Mouse (Mus musculus) midbrain, embryonic 12.5 days (tissue): Measurements from ENCODE around the gene Cdkl1. TPM values are rescaled to one million over a fixed set of nuclear protein-coding genes. Genes with fewer than 3 reads are reported as not detected.

Experiments
- ATAC-seq: fragments of 200-750 bp; cut with Nextera tagmentation; 2 replicates; pipeline ENCODE4 v1.8.0; 2017; ENCODE audit warnings: low read depth, moderate TSS enrichment, moderate library complexity; ENCODE audit not compliant: low FRiP score
- H3K27ac ChIP-seq: fragments of 300-500 bp; sonication (generic); replicated peaks from 2 replicates; pipeline ENCODE4 v1.5.1; 2016; ENCODE audit warnings: mild to moderate bottlenecking
- H3K27me3 ChIP-seq: fragments of 300-500 bp; sonication (generic); 2 replicates; pipeline ENCODE4 v1.6.1; 2016; ENCODE audit warnings: mild to moderate bottlenecking
- H3K36me3 ChIP-seq: fragments of 300-500 bp; sonication (generic); 2 replicates; pipeline ENCODE4 v1.6.1; 2016
- H3K4me1 ChIP-seq: fragments of 300-500 bp; sonication (generic); 2 replicates; pipeline ENCODE4 v1.6.1; 2016
- H3K4me2 ChIP-seq: fragments of 300-500 bp; sonication (generic); replicated peaks from 2 replicates; pipeline ENCODE4 v1.6.1; 2016; ENCODE audit warnings: mild to moderate bottlenecking, moderate library complexity
- H3K4me3 ChIP-seq: fragments of 300-500 bp; sonication (generic); 2 replicates; pipeline ENCODE4 v1.5.1; 2016; ENCODE audit warnings: mild to moderate bottlenecking
- H3K9ac ChIP-seq: fragments of 300-500 bp; sonication (generic); replicated peaks from 2 replicates; pipeline ENCODE4 v1.6.1; 2016; ENCODE audit warnings: mild to moderate bottlenecking, moderate library complexity
- H3K9me3 ChIP-seq: fragments of 300-500 bp; sonication (generic); 2 replicates; pipeline ENCODE4 v1.6.1; 2016; ENCODE audit warnings: mild to moderate bottlenecking
- WGBS: fragments of 180-500 bp; shearing (Covaris S2); methylation state at CpG from one replicate; pipeline ENCODE4 v1.1.7; 2016; 5-methylcytosine and 5-hydroxymethylcytosine counted together
- polyA plus RNA-seq: library from polyadenylated mRNA; unstranded; fragments of >200 nt; fragmentation: Nextera tagmentation; extraction: Ambion mirVana; gene quantifications from 2 replicates; pipeline ENCODE4 v1.2.1, GENCODE M21; 2016

Cdkl1 gene
- polyA plus RNA-seq, 1 experiment from 2014 or later = 1.1 TPM

DNA sequence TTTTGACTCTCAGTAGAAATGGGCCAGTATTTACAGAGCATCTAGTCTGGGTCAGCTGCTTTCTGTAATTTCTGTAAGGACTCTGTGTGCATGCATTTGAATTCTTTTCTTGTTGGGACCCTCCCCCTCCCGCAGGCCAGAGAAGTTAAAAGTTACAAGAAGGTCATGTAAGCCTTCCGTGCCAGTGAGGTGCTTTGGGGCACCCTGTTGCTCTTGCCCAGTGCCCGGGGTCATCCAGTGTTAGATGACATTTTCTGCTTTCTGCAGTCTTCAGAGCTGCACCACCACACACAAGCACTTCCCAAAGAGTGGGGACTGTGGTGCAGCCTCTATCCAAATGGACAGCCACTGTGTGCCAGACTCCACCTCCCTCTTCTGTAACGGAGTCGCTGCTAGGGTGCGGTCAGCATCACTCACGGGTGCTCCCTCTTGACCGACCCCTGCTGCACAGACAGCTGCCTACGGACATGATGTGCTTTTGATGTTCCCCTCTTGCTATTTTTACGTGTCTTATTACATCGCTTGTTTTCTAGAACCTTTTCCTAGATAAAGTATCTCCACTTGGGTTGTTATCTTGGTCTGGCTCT is 16.4 kb upstream of the Cdkl1 start:
- H3K9me3 ChIP-seq = no peaks in the 10 kb centered on the region
- no peak overlapping the region for H3K4me3 ChIP-seq
- H3K9ac ChIP-seq = no peak overlapping the region
- H3K27me3 ChIP-seq = no peaks in the 10 kb centered on the region
- H3K4me2 ChIP-seq = no peak overlapping the region
- no peak overlapping the region for H3K27ac ChIP-seq
- H3K36me3 ChIP-seq = peaks cover 29% of the 10 kb centered on the region; the same call in 1 of the 2 replicates
- whole genome bisulfite sequencing = 85% methylated on average over 11 of the region's 11 CpGs
- no peak for ATAC-seq
- no peaks in the 10 kb centered on the region for H3K4me1 ChIP-seq

GRCm38 (mm10) chr12:69805148-69805547 is 14.1 kb upstream of the Cdkl1 start:
- 92% methylated on average over 6 of the region's 6 CpGs for WGBS
- H3K9me3 ChIP-seq = no peaks in the 10 kb centered on the region
- no peak overlapping the region for H3K4me3 ChIP-seq
- H3K4me1 ChIP-seq = peaks cover 3% of the 10 kb centered on the region; the same call in 1 of the 2 replicates
- ATAC-seq = no peak
- H3K9ac ChIP-seq = no peak overlapping the region
- H3K27me3 ChIP-seq = no peaks in the 10 kb centered on the region
- H3K36me3 ChIP-seq = peaks cover 22% of the 10 kb centered on the region; the same call in 1 of the 2 replicates
- H3K4me2 ChIP-seq = no peak overlapping the region
- H3K27ac ChIP-seq = no peak overlapping the region

- no peak overlapping the region for H3K4me3 ChIP-seq
- no peak overlapping the region for H3K9ac ChIP-seq
- H3K27me3 ChIP-seq = no peaks in the 10 kb centered on the region
- no peak for ATAC-seq
- no peak overlapping the region for H3K27ac ChIP-seq
- no peaks in the 10 kb centered on the region for H3K9me3 ChIP-seq
- WGBS = 95% methylated on average over 10 of the region's 10 CpGs
- H3K4me1 ChIP-seq = peaks cover 3% of the 10 kb centered on the region; the same call in 1 of the 2 replicates
- no peak overlapping the region for H3K4me2 ChIP-seq
- peaks cover 22% of the 10 kb centered on the region; the same call in 1 of the 2 replicates for H3K36me3 ChIP-seq
These were observed 13.5 kb upstream of the Cdkl1 start for GRCm38 (mm10) chr12:69804393-69805070.

GRCm38 (mm10) chr12:69803196-69803595 is 12.1 kb upstream of the Cdkl1 start:
- Histone ChIP-seq H3K27me3 (no peaks in the 10 kb centered on the region), H3K4me3 (no peak overlapping the region), H3K9me3 (no peaks in the 10 kb centered on the region), H3K9ac (no peak overlapping the region), H3K4me2 (no peak overlapping the region), H3K27ac (no peak overlapping the region), H3K36me3 (peaks cover 19% of the 10 kb centered on the region; the same call in 1 of the 2 replicates), H3K4me1 (peaks cover 3% of the 10 kb centered on the region; the same call in 1 of the 2 replicates)
- WGBS = 93% methylated on average over 5 of the region's 6 CpGs
- ATAC-seq = no peak

- no peak overlapping the region for H3K4me3 ChIP-seq
- no peak overlapping the region for H3K27ac ChIP-seq
- no peak overlapping the region for H3K9ac ChIP-seq
- peaks cover 3% of the 10 kb centered on the region; the same call in 1 of the 2 replicates for H3K4me1 ChIP-seq
- H3K36me3 ChIP-seq = 0 out of 2 replicates have a peak, but pooled peaks cover 4% of the 10 kb centered on the region
- ATAC-seq = no peak
- 85% methylated on average over 4 of the region's 4 CpGs for WGBS
- no peaks in the 10 kb centered on the region for H3K9me3 ChIP-seq
- H3K4me2 ChIP-seq = no peak overlapping the region
- H3K27me3 ChIP-seq = no peaks in the 10 kb centered on the region
These were observed 9.5 kb upstream of the Cdkl1 start for GRCm38 (mm10) chr12:69800586-69800985.

GRCm38 (mm10) chr12:69796311-69796710 is 5.2 kb upstream of the Cdkl1 start:
- WGBS = 93% methylated on average over 3 of the region's 3 CpGs
- Histone ChIP-seq H3K27me3 (peaks cover 9% of the 10 kb centered on the region), H3K9me3 (no peaks in the 10 kb centered on the region), H3K27ac (no peak overlapping the region), H3K9ac (no peak overlapping the region), H3K4me1 (peaks cover under 1% of the 10 kb centered on the region; the same call in 1 of the 2 replicates), H3K4me2 (no peak overlapping the region), H3K4me3 (no peak overlapping the region), H3K36me3 (no peaks in the 10 kb centered on the region)
- ATAC-seq = no peak

DNA sequence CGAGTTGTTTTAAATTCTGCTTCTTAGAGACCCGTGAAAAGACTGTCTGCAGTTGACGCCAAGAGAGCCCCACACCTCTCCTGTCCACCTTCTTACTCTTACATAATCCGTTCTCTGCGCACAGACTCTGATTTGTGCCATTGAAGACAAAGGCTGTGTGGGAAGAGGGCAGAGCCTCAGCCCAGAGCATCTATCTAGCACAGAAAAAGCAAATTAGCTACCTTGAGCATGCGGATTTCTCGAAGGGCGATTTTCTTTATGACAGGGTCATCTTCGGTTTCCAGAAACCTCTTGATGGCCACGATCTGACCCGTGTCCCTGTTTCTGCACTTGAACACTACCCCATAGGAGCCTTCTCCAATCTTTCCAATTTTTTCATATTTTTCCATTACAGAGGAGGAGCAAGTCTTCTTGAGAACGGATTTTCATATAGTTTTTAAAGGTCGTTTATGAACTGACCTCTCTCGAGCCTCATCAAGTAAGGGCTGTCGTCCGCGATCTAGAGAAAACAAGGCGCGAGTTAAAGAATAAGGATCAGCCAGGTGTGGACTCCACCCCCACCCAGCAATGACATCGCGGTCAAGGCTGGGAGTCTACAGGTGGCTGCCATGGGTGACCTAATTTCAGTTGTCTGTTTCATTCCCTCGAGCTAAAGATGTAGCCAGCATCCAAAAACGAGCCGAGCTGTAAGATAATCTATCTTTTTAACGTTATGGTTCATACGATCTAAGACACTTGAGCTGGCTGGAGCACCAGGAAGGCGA is 1.1 kb downstream of the Cdkl1 start:
- 27% methylated on average over 27 of the region's 27 CpGs for WGBS
- peaks cover 37% of the 10 kb centered on the region for H3K27me3 ChIP-seq
- H3K4me2 ChIP-seq = peak overlapping the region; percentile 99
- H3K27ac ChIP-seq = no peak overlapping the region
- peak overlapping the region; percentile 59 for H3K4me3 ChIP-seq
- ATAC-seq = no peak
- H3K36me3 ChIP-seq = no peaks in the 10 kb centered on the region
- H3K4me1 ChIP-seq = peaks cover 9% of the 10 kb centered on the region
- no peaks in the 10 kb centered on the region for H3K9me3 ChIP-seq
- peak overlapping the region; percentile 66 for H3K9ac ChIP-seq

GRCm38 (mm10) chr12:69788380-69788779 is 2.7 kb downstream of the Cdkl1 start:
- no peak overlapping the region for H3K27ac ChIP-seq
- H3K36me3 ChIP-seq = no peaks in the 10 kb centered on the region
- H3K4me3 ChIP-seq = no peak overlapping the region
- peaks cover 9% of the 10 kb centered on the region for H3K4me1 ChIP-seq
- no peaks in the 10 kb centered on the region for H3K9me3 ChIP-seq
- H3K4me2 ChIP-seq = no peak overlapping the region
- ATAC-seq = no peak
- WGBS = 90% methylated on average over 5 of the region's 5 CpGs
- H3K27me3 ChIP-seq = peaks cover 37% of the 10 kb centered on the region
- no peak overlapping the region for H3K9ac ChIP-seq

- no peak for ATAC-seq
- H3K36me3 ChIP-seq = no peaks in the 10 kb centered on the region
- no peak overlapping the region for H3K4me3 ChIP-seq
- H3K27me3 ChIP-seq = peaks cover 21% of the 10 kb centered on the region
- 87% methylated on average over 9 of the region's 9 CpGs for WGBS
- no peak overlapping the region for H3K4me2 ChIP-seq
- no peak overlapping the region for H3K9ac ChIP-seq
- 0 out of 2 replicates have a peak, but pooled peaks cover under 1% of the 10 kb centered on the region for H3K4me1 ChIP-seq
- H3K27ac ChIP-seq = no peak overlapping the region
- no peaks in the 10 kb centered on the region for H3K9me3 ChIP-seq
These were observed 5.6 kb downstream of the Cdkl1 start for GRCm38 (mm10) chr12:69785471-69785870.

- 68% methylated on average over 6 of the region's 6 CpGs for WGBS
- H3K27me3 ChIP-seq = peaks cover 2% of the 10 kb centered on the region
- no peak overlapping the region for H3K4me3 ChIP-seq
- no peak overlapping the region for H3K9ac ChIP-seq
- H3K4me1 ChIP-seq = no peaks in the 10 kb centered on the region
- no peak for ATAC-seq
- H3K9me3 ChIP-seq = no peaks in the 10 kb centered on the region
- no peak overlapping the region for H3K27ac ChIP-seq
- H3K36me3 ChIP-seq = no peaks in the 10 kb centered on the region
- H3K4me2 ChIP-seq = no peak overlapping the region
These were observed 7.6 kb downstream of the Cdkl1 start for GRCm38 (mm10) chr12:69783247-69784025.

GRCm38 (mm10) chr12:69781935-69782650 is 9.0 kb downstream of the Cdkl1 start:
- H3K4me2 ChIP-seq = no peak overlapping the region
- no peak for ATAC-seq
- H3K36me3 ChIP-seq = no peaks in the 10 kb centered on the region
- 88% methylated on average over 10 of the region's 10 CpGs for WGBS
- no peak overlapping the region for H3K9ac ChIP-seq
- H3K4me3 ChIP-seq = no peak overlapping the region
- no peaks in the 10 kb centered on the region for H3K9me3 ChIP-seq
- no peak overlapping the region for H3K27ac ChIP-seq
- H3K4me1 ChIP-seq = no peaks in the 10 kb centered on the region
- no peaks in the 10 kb centered on the region for H3K27me3 ChIP-seq
